Mouse (Mus musculus): Measurements from ENCODE around the gene D330020A13Rik. TPM values are rescaled to one million over a fixed set of nuclear protein-coding genes. Genes with fewer than 3 reads are reported as not detected.

Gene D330020A13Rik
- total and polyA plus RNA-seq, 3 experiments: not detected

GRCm38 (mm10) chr6:120274181-120274580, 20.0 kb upstream of the D330020A13Rik start (continued):
- TF ChIP-seq ZMIZ1 (IDR thresholded peaks at IDR 0.05; ENCODE audit: low read depth, low read length): no peak

- Histone ChIP-seq H3K27me3 (ENCODE audit: control insufficient read depth in 1 of 2, insufficient read depth in 2 of 2, low read length in 2 of 2) (peaks cover 17 to 21% of the 10 kb centered on the region in 2 experiments), H3K4me3 (ENCODE audit: control insufficient read depth in 1 of 2, insufficient read depth in 1 of 2, low read depth in 2 of 2, low read length in 2 of 2) (no peak overlapping the region), H3K9me3 (replicated peaks; ENCODE audit: insufficient read depth, low read length) (no peaks in the 10 kb centered on the region), H3K79me2 (ENCODE audit: control insufficient read depth, insufficient read depth, low read length, poor library complexity) (no peaks in the 10 kb centered on the region), H3K9ac (ENCODE audit: control insufficient read depth, low read depth, low read length, poor library complexity, severe bottlenecking) (no peak overlapping the region), H3K27ac (ENCODE audit: control insufficient read depth, low read depth, low read length) (no peak overlapping the region), H3K36me3 (ENCODE audit: control insufficient read depth in 1 of 2, insufficient read depth in 2 of 2, low read length in 2 of 2) (no peaks in the 10 kb centered on the region), H3K4me1 (ENCODE audit: control insufficient read depth in 1 of 2, insufficient read depth in 2 of 2, low read length in 2 of 2) (no peaks in the 10 kb centered on the region)
- no peak for DNase-seq (ENCODE audit: low read depth, low spot score)
- TF ChIP-seq POLR2A (IDR thresholded peaks at IDR 0.05; ENCODE audit: control insufficient read depth in 1 of 2, insufficient read depth in 1 of 2, low read depth in 1 of 2, low read length in 2 of 2, poor library complexity in 1 of 2) (no peak), TBP (IDR thresholded peaks at IDR 0.05; ENCODE audit: low read depth, low read length) (no peak), ETS1 (IDR thresholded peaks at IDR 0.05; ENCODE audit: low read depth, low read length) (no peak), ZMIZ1 (IDR thresholded peaks at IDR 0.05; ENCODE audit: low read depth, low read length) (no peak), MXI1 (IDR thresholded peaks at IDR 0.05; ENCODE audit: low read depth, low read length) (no peak), ZNF384 (IDR thresholded peaks at IDR 0.05; ENCODE audit: low read depth, low read length) (no peak), NELFE (IDR thresholded peaks at IDR 0.05; ENCODE audit: low read depth, low read length) (no peak), HCFC1 (IDR thresholded peaks at IDR 0.05; ENCODE audit: low read depth, low read length) (no peak), KAT2A (conservative IDR thresholded peaks at IDR 0.05; ENCODE audit: low read depth, low read length) (no peak), TAL1 (IDR thresholded peaks at IDR 0.05; ENCODE audit: low read length) (no peak), JUND (IDR thresholded peaks at IDR 0.05; ENCODE audit: low read depth, low read length) (no peak), MEF2A (IDR thresholded peaks at IDR 0.05; ENCODE audit: extremely low read depth, insufficient replicate concordance, low read depth, low read length, poor library complexity, severe bottlenecking) (no peak), GATA1 (IDR thresholded peaks at IDR 0.05; ENCODE audit: low read depth, low read length) (no peak), TCF12 (IDR thresholded peaks at IDR 0.05; ENCODE audit: low read depth, low read length) (no peak), SMC3 (IDR thresholded peaks at IDR 0.05; ENCODE audit: low read depth, low read length) (no peak), ZC3H11A (IDR thresholded peaks at IDR 0.05; ENCODE audit: low read depth, low read length) (no peak), GABPA (IDR thresholded peaks at IDR 0.05; ENCODE audit: low read depth, low read length) (no peak), MAX (IDR thresholded peaks at IDR 0.05; ENCODE audit: low read length) (no peak), SIN3A (IDR thresholded peaks at IDR 0.05; ENCODE audit: low read length) (no peak), MYB (IDR thresholded peaks at IDR 0.05; ENCODE audit: low read depth, low read length) (no peak)
Measured at GRCm38 (mm10) chr6:120274887-120275286, 19.3 kb upstream of the D330020A13Rik start.

GRCm38 (mm10) chr6:120275301-120275700, 18.9 kb upstream of the D330020A13Rik start:
- DNase-seq (ENCODE audit: low read depth, low spot score): no peak
- Histone ChIP-seq H3K27ac (ENCODE audit: control insufficient read depth, low read depth, low read length) (no peak overlapping the region), H3K9ac (ENCODE audit: control insufficient read depth, low read depth, low read length, poor library complexity, severe bottlenecking) (no peak overlapping the region), H3K9me3 (replicated peaks; ENCODE audit: insufficient read depth, low read length) (no peaks in the 10 kb centered on the region), H3K36me3 (ENCODE audit: control insufficient read depth in 1 of 2, insufficient read depth in 2 of 2, low read length in 2 of 2) (no peaks in the 10 kb centered on the region), H3K4me1 (ENCODE audit: control insufficient read depth in 1 of 2, insufficient read depth in 2 of 2, low read length in 2 of 2) (no peaks in the 10 kb centered on the region), H3K27me3 (ENCODE audit: control insufficient read depth in 1 of 2, insufficient read depth in 2 of 2, low read length in 2 of 2) (peaks cover 17 to 18% of the 10 kb centered on the region in 2 experiments), H3K4me3 (ENCODE audit: control insufficient read depth in 1 of 2, insufficient read depth in 1 of 2, low read depth in 2 of 2, low read length in 2 of 2) (no peak overlapping the region), H3K79me2 (ENCODE audit: control insufficient read depth, insufficient read depth, low read length, poor library complexity) (no peaks in the 10 kb centered on the region)
- TF ChIP-seq TAL1 (IDR thresholded peaks at IDR 0.05; ENCODE audit: low read length) (no peak), MXI1 (IDR thresholded peaks at IDR 0.05; ENCODE audit: low read depth, low read length) (no peak), CHD1 (IDR thresholded peaks at IDR 0.05; ENCODE audit: low read depth, low read length) (no peak), BHLHE40 (IDR thresholded peaks at IDR 0.05; ENCODE audit: borderline replicate concordance, low read depth, low read length) (no peak), GABPA (IDR thresholded peaks at IDR 0.05; ENCODE audit: low read depth, low read length) (no peak), POLR2AphosphoS2 (IDR thresholded peaks at IDR 0.05; ENCODE audit: low read length) (no peak), ETS1 (IDR thresholded peaks at IDR 0.05; ENCODE audit: low read depth, low read length) (no peak), SMC3 (IDR thresholded peaks at IDR 0.05; ENCODE audit: low read depth, low read length) (no peak), ZMIZ1 (IDR thresholded peaks at IDR 0.05; ENCODE audit: low read depth, low read length) (no peak), USF1 (IDR thresholded peaks at IDR 0.05; ENCODE audit: low read depth, low read length) (no peak), MEF2A (IDR thresholded peaks at IDR 0.05; ENCODE audit: extremely low read depth, insufficient replicate concordance, low read depth, low read length, poor library complexity, severe bottlenecking) (no peak), NRF1 (IDR thresholded peaks at IDR 0.05; ENCODE audit: insufficient read depth, low read depth, low read length, poor library complexity, severe bottlenecking) (no peak), MYB (IDR thresholded peaks at IDR 0.05; ENCODE audit: low read depth, low read length) (no peak), MAX (IDR thresholded peaks at IDR 0.05; ENCODE audit: low read length) (no peak), TCF12 (IDR thresholded peaks at IDR 0.05; ENCODE audit: low read depth, low read length) (no peak)

All from MEL (cell line).